Mouse (Mus musculus) retina, postnatal 1 day (tissue): ENCODE results near the gene Kcnq5.
"Not testable (repeated sequence)": the region's sequence is repeated elsewhere in the genome, so short reads cannot be mapped to it uniquely, and the experiment has no call there.

Experiments used
- DNase-seq: peaks from one replicate; pipeline ENCODE4 v3.0.0-alpha.2; 2012

Kcnq5 gene

GRCm38 (mm10) chr1:21634013-21634412 lies 327.7 kb downstream of the Kcnq5 start:
- DNase-seq = no peak

- DNase-seq = no peak
These were observed 339.3 kb downstream of the Kcnq5 start for GRCm38 (mm10) chr1:21622455-21622854.

- no peak for DNase-seq
These were observed 339.7 kb downstream of the Kcnq5 start for GRCm38 (mm10) chr1:21622039-21622438.

- DNase-seq = no peak
These were observed 343.0 kb downstream of the Kcnq5 start for GRCm38 (mm10) chr1:21618712-21619111.

- peak; percentile 2 for DNase-seq
These were observed 345.1 kb downstream of the Kcnq5 start for GRCm38 (mm10) chr1:21616666-21617065.

GRCm38 (mm10) chr1:21613933-21614332 lies 347.8 kb downstream of the Kcnq5 start:
- DNase-seq = no peak

GRCm38 (mm10) chr1:21604003-21604402 lies 357.7 kb downstream of the Kcnq5 start:
- DNase-seq = no peak

GRCm38 (mm10) chr1:21602567-21602966 lies 359.2 kb downstream of the Kcnq5 start:
- no peak for DNase-seq

- DNase-seq = no peak
These were observed 361.1 kb downstream of the Kcnq5 start for GRCm38 (mm10) chr1:21600606-21601005.

GRCm38 (mm10) chr1:21593872-21594271 lies 367.9 kb downstream of the Kcnq5 start:
- no peak for DNase-seq

GRCm38 (mm10) chr1:21567397-21567796 lies 394.3 kb downstream of the Kcnq5 start:
- DNase-seq = not testable (repeated sequence)

- DNase-seq = no peak
These were observed 407.1 kb downstream of the Kcnq5 start for GRCm38 (mm10) chr1:21554630-21555029.

GRCm38 (mm10) chr1:21552715-21553114 lies 409.0 kb downstream of the Kcnq5 start:
- no peak for DNase-seq

- no peak for DNase-seq
These were observed 417.8 kb downstream of the Kcnq5 start for GRCm38 (mm10) chr1:21543909-21544308.

- DNase-seq = no peak
These were observed 422.3 kb downstream of the Kcnq5 start for GRCm38 (mm10) chr1:21539486-21539885.

GRCm38 (mm10) chr1:21530823-21531222 lies 430.9 kb downstream of the Kcnq5 start:
- DNase-seq = no peak

GRCm38 (mm10) chr1:21521995-21522394 lies 439.7 kb downstream of the Kcnq5 start:
- DNase-seq = no peak

- no peak for DNase-seq
These were observed 440.3 kb downstream of the Kcnq5 start for GRCm38 (mm10) chr1:21521475-21521874.

- DNase-seq = no peak
These were observed 441.6 kb downstream of the Kcnq5 start for GRCm38 (mm10) chr1:21520116-21520645.

GRCm38 (mm10) chr1:21506665-21507064 lies 455.1 kb downstream of the Kcnq5 start:
- DNase-seq = no peak

- DNase-seq = no peak
These were observed 461.8 kb downstream of the Kcnq5 start for GRCm38 (mm10) chr1:21499815-21500534.

GRCm38 (mm10) chr1:21496307-21496706 lies 465.4 kb downstream of the Kcnq5 start:
- DNase-seq = no peak

- DNase-seq = no peak
These were observed 473.1 kb downstream of the Kcnq5 start for GRCm38 (mm10) chr1:21488645-21489044.

- no peak for DNase-seq
These were observed 475.5 kb downstream of the Kcnq5 start for GRCm38 (mm10) chr1:21486266-21486665.

- no peak for DNase-seq
These were observed 492.4 kb downstream of the Kcnq5 start for GRCm38 (mm10) chr1:21469311-21469710.
